In the genomic region with DNA sequence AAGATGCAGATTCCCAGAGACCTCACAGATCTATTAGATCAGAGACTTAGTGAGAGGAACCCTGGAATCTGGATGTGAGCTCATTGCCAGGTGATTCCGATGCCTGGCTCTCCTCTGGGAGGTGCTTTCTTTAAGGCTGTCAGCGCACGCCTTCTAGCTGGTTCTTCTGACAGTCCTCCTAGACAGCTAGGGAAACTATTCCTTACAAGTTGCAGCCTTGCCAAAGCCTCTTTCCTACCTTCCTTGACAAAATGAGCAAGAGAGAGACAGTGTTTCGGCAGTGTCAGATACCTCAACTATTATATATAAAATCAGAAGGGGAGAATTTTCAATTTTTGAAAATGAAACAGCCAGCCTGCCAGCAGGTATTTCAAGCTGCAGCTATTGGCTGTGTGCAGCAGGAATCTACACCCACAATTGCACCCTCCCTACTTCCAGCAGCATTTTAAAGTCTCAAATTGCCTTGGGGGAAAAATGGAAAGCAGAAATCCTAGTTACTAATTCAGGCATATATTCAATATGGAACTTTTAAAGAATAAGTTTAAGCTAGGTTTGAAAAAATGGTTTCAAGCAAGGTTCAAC, we compare ENCODE assay signal across 11 mouse cellular contexts.
"Had no signal": no experiment of that assay in that cellular context is flagged by ENCODE, and none has a peak within 500 bp of the region (broad histone marks: within the 10 kb centered on the region; RNA-seq: fewer than 3 reads in every experiment).

No protein-coding gene starts in this region.

- H3K9me3 ChIP-seq: limb, embryonic 10.5 days; liver, embryonic 15.5 days; stomach, embryonic 15.5 days had no signal

- H3K4me1 ChIP-seq: limb, embryonic 10.5 days; liver, embryonic 15.5 days; stomach, embryonic 15.5 days had no signal

- H3K4me2 ChIP-seq: liver, embryonic 11.5 days; liver, embryonic 15.5 days; stomach, embryonic 15.5 days had no signal

- ATAC-seq: intestine, postnatal 0 days; lung, postnatal 0 days had no signal

- H3K27me3 ChIP-seq: liver, embryonic 15.5 days; stomach, embryonic 15.5 days had no signal

- H3K4me3 ChIP-seq: limb, embryonic 10.5 days; liver, embryonic 15.5 days; stomach, embryonic 15.5 days had no signal

- H3K36me3 ChIP-seq: limb, embryonic 10.5 days; liver, embryonic 15.5 days; stomach, embryonic 15.5 days had no signal

- H3K27ac ChIP-seq: limb, embryonic 10.5 days; liver, embryonic 15.5 days; stomach, embryonic 15.5 days had no signal

- H3K9ac ChIP-seq: liver, embryonic 15.5 days; stomach, embryonic 15.5 days had no signal

- DNase-seq: kidney, adult 8-10 months; kidney, postnatal 25 days; lung, adult 2 months; lung, postnatal 36 days; thymus, postnatal 36 days had no signal
